Mouse (Mus musculus): ENCODE results near the gene Ralgds.

- TF ChIP-seq POLR2A (IDR thresholded peaks at IDR 0.05; ENCODE audit: insufficient read depth, low read depth, low read length) (no peak), CTCF (IDR thresholded peaks at IDR 0.05) (peak; percentile 31; the same call in 1 of the 2 replicates)
Observed at GRCm38 (mm10) chr2:28512798-28513401, at the start of gene Ralgds.
